In genomic region chr17:29268682-29269348, GRCm38 (mm10) we compare ENCODE assay signal across 8 mouse cellular contexts. TPM values are rescaled to one million over a fixed set of nuclear protein-coding genes. Genes with fewer than 3 reads are reported as not detected.
DNase-seq lines count a peak whose midpoint lies in the region; ATAC-seq and TF ChIP-seq lines count a peak whose summit lies in the region.

Gene BC004004, plus strand, starts transcription at chr17:29268788.

- ATAC-seq in erythroblast, adult 5-6 weeks (replicated peaks; ENCODE audit: low FRiP score, poor library complexity, severe bottlenecking) = peak; percentile 90
- peak; percentile 88 for ATAC-seq in heart, embryonic 11.5 days (replicated peaks; ENCODE audit: insufficient number of reproducible peaks, low FRiP score, low TSS enrichment)
- ATAC-seq in kidney, embryonic 16.5 days (ENCODE audit: low FRiP score, low TSS enrichment) = peak; percentile 92

- peak; percentile 96 for DNase-seq in B cell, adult 2 months
- peak; percentile 98 for DNase-seq in brain, adult 2 months (ENCODE audit: low read depth, low spot score)
- peak; percentile 84 for DNase-seq in liver, adult 2 months (ENCODE audit: extremely low read depth, low read depth, low spot score)
- DNase-seq in splenic B cell, adult 2 months (ENCODE audit: low read depth, low spot score) = peak; percentile 96

- H3ac ChIP-seq in myocyte (ENCODE audit: control insufficient read depth, insufficient read length) = peak within 1 kb of the TSS; percentile 79

- no peaks in the 10 kb centered on the region for H3K36me3 ChIP-seq in heart, embryonic 11.5 days (ENCODE audit: control insufficient read depth, insufficient read depth, low read length)
- no peaks in the 10 kb centered on the region for H3K36me3 ChIP-seq in kidney, embryonic 16.5 days (ENCODE audit: insufficient read depth, low read length)
- no peaks in the 10 kb centered on the region for H3K36me3 ChIP-seq in liver, adult 2 months (ENCODE audit: control insufficient read depth, insufficient read depth, low read length)
- H3K36me3 ChIP-seq in myocyte (ENCODE audit: control insufficient read depth, insufficient read depth) = no peaks in the 10 kb centered on the region
- no peaks in the 10 kb centered on the region for H3K36me3 ChIP-seq in splenic B cell, adult 2 months (ENCODE audit: control insufficient read depth, insufficient read depth, low read length, poor library complexity, severe bottlenecking)

- WGBS in heart, embryonic 11.5 days (ENCODE audit: insufficient replicate concordance) = under 1% methylated on average over 61 of the region's 63 CpGs
- WGBS in kidney, embryonic 16.5 days = under 1% methylated on average over 60 of the region's 63 CpGs
- under 1% methylated on average over 57 of the region's 63 CpGs for WGBS in liver, adult 2 months

- peak within 1 kb of the TSS; percentile 96 for H3K9ac ChIP-seq in heart, embryonic 11.5 days (ENCODE audit: low read depth, low read length)
- peak within 1 kb of the TSS; percentile 95 for H3K9ac ChIP-seq in kidney, embryonic 16.5 days (replicated peaks; ENCODE audit: low read length)
- peak within 1 kb of the TSS; percentile 95 for H3K9ac ChIP-seq in liver, adult 2 months (ENCODE audit: low read depth, low read length)

- H3K4me3 ChIP-seq in heart, embryonic 11.5 days (ENCODE audit: low read depth, low read length) = peak within 1 kb of the TSS; percentile 85
- H3K4me3 ChIP-seq in kidney, embryonic 16.5 days (ENCODE audit: low read length) = peak within 1 kb of the TSS; percentile 87
- peak within 1 kb of the TSS; percentile 75 for H3K4me3 ChIP-seq in liver, adult 2 months (ENCODE audit: insufficient read depth, low read depth, low read length)
- peak within 1 kb of the TSS; percentile 56 for H3K4me3 ChIP-seq in myocyte

- peak; percentile 70 for TF ChIP-seq CTCF in liver, adult 2 months (IDR thresholded peaks at IDR 0.05; ENCODE audit: low read depth, low read length)

- peak within 1 kb of the TSS; percentile 95 for H3K27ac ChIP-seq in heart, embryonic 11.5 days (ENCODE audit: low read depth, low read length)
- H3K27ac ChIP-seq in kidney, embryonic 16.5 days (ENCODE audit: low read length) = peak within 1 kb of the TSS; percentile 94
- peak within 1 kb of the TSS; percentile 90 for H3K27ac ChIP-seq in liver, adult 2 months (replicated peaks; ENCODE audit: insufficient read depth, low read depth, low read length)

- H3K4me1 ChIP-seq in heart, embryonic 11.5 days (ENCODE audit: control insufficient read depth, insufficient read depth, low read length) = peaks cover 13% of the 10 kb centered on the region
- H3K4me1 ChIP-seq in kidney, embryonic 16.5 days (ENCODE audit: insufficient read depth, low read length) = peaks cover 22% of the 10 kb centered on the region
- peaks cover 10% of the 10 kb centered on the region for H3K4me1 ChIP-seq in liver, adult 2 months (ENCODE audit: control insufficient read depth, insufficient read depth, low read length)

- TF ChIP-seq POLR2A in liver, adult 2 months (IDR thresholded peaks at IDR 0.05; ENCODE audit: extremely low read depth, insufficient read depth, low read length) = peak; percentile 65; the same call in 1 of the 2 replicates
- TF ChIP-seq POLR2A in myocyte (IDR thresholded peaks at IDR 0.05; ENCODE audit: insufficient read length, low read depth) = peak; percentile 70

- peak within 1 kb of the TSS; percentile 59 for H3K4me2 ChIP-seq in heart, embryonic 11.5 days
- H3K4me2 ChIP-seq in kidney, embryonic 16.5 days (replicated peaks; ENCODE audit: low read depth, low read length) = peak within 1 kb of the TSS; percentile 72
- H3K4me2 ChIP-seq in myocyte (ENCODE audit: low read depth) = peak within 1 kb of the TSS; percentile 88

- H3K27me3 ChIP-seq in heart, embryonic 11.5 days (ENCODE audit: control insufficient read depth, insufficient read depth, low read length) = no peaks in the 10 kb centered on the region
- no peaks in the 10 kb centered on the region for H3K27me3 ChIP-seq in kidney, embryonic 16.5 days (ENCODE audit: insufficient read depth, low read length)
- H3K27me3 ChIP-seq in liver, adult 2 months (ENCODE audit: control insufficient read depth, insufficient read depth, low read length) = no peaks in the 10 kb centered on the region
- H3K27me3 ChIP-seq in myocyte (ENCODE audit: control insufficient read depth, insufficient read depth, insufficient read length) = no peaks in the 10 kb centered on the region
- H3K27me3 ChIP-seq in splenic B cell, adult 2 months (ENCODE audit: control insufficient read depth, insufficient read depth, low read length, poor library complexity, severe bottlenecking) = no peaks in the 10 kb centered on the region; the same call in 1 of the 2 replicates

- H3K79me2 ChIP-seq in liver, adult 2 months (ENCODE audit: control insufficient read depth, insufficient read depth, low read length) = no peaks in the 10 kb centered on the region; the same call in 1 of the 2 replicates
- peaks cover 40% of the 10 kb centered on the region for H3K79me2 ChIP-seq in myocyte (ENCODE audit: control insufficient read depth, insufficient read depth)

- no peaks in the 10 kb centered on the region for H3K9me3 ChIP-seq in heart, embryonic 11.5 days (replicated peaks; ENCODE audit: control insufficient read depth, low read length)
- no peaks in the 10 kb centered on the region for H3K9me3 ChIP-seq in kidney, embryonic 16.5 days (ENCODE audit: low read length)

TF ChIP-seq in myocyte, 11 proteins besides CTCF, POLR2A, EP300 and RAD21:
- TF ChIP-seq MYOD1 (IDR thresholded peaks at IDR 0.05; ENCODE audit: control insufficient read depth in 1 of 3, insufficient read length in 2 of 3, low read depth in 2 of 3) (peak in 1 of 3 experiments; percentile 20), CEBPB (IDR thresholded peaks at IDR 0.05; ENCODE audit: insufficient read depth, poor library complexity, severe bottlenecking) (no peak), MYOG (IDR thresholded peaks at IDR 0.05; ENCODE audit: control insufficient read depth in 1 of 3, insufficient read depth in 1 of 3, insufficient read length in 2 of 3, low read depth in 2 of 3) (peak in 1 of 3 experiments; percentile 18), SRF (IDR thresholded peaks at IDR 0.05; ENCODE audit: control insufficient read depth, insufficient read length, low read depth) (no peak), POLR2AphosphoS2 (IDR thresholded peaks at IDR 0.05; ENCODE audit: insufficient read length, low read depth) (peak; percentile 55), USF1 (IDR thresholded peaks at IDR 0.05; ENCODE audit: low read depth) (no peak), MAX (IDR thresholded peaks at IDR 0.05; ENCODE audit: low read depth) (peak; percentile 24), E2F4 (IDR thresholded peaks at IDR 0.05; ENCODE audit: insufficient read depth) (no peak)

RNA-seq across cellular contexts. Expression of gene BC004004, which starts in this region (rescaled TPM):
- 19.4 and 31.1 TPM in 2 replicates for total RNA-seq in erythroblast, adult 5-6 weeks (2015; ENCODE audit: low replicate concordance)
- 38.9 and 41.0 TPM in 2 replicates for total RNA-seq in erythroblast, adult 5-6 weeks (2017; ENCODE audit: low replicate concordance)
- 90.6 and 94.9 TPM in 2 replicates for polyA plus RNA-seq in heart, embryonic 11.5 days (2014; fragmentation: Nextera tagmentation; extraction: Ambion mirVana)
- 85.6 TPM in 2 replicates for polyA plus RNA-seq in kidney, embryonic 16.5 days (2015; fragmentation: Nextera tagmentation; extraction: Ambion mirVana)
- total RNA-seq in liver, adult 2 months (2014; rRNA removed) = 85.9 and 94.0 TPM in 2 replicates
- polyA plus RNA-seq in liver, adult 2 months (2012; rRNA removed) = 113 and 114 TPM in 2 replicates
- 120 TPM for polyA plus RNA-seq in myocyte (2012; fragmentation: generic; extraction: Trizol)

Comparison
In these comparisons a context has a peak if more than half of its experiments do, and no peak if none do; other contexts are left out.
1. Peak in every context shown above with its lines: DNase-seq, ATAC-seq, H3K4me3 ChIP-seq and H3K27ac ChIP-seq.